Mouse (Mus musculus): ENCODE data around the gene Phospho1.
A peak's percentile ranks its signal among the peaks of the same experiment; 100 is the strongest.

Gene Phospho1

GRCm38 (mm10) chr11:95812224-95812623 is 12.1 kb upstream of the Phospho1 start:
- DNase-seq (ENCODE audit: low spot score in 2 of 2) = no peak

DNA sequence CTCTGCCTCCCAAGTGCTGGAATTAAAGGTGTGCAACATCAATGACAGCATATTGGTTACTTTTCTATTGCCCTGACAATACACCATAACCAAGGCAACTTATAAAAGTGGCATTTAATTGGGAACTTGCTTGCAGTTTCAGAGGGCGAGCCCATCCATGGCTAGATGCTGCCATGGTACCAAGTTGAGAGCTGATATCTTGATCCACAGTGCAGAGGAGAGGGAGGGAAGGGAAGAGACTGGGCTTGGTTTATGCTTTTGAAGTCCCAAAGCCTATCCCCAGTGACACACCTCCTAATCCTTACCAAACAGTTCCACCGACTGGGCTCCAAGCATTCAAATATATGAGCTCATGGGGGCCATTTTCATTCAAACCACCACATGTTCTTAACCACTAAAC is 10.2 kb upstream of the Phospho1 start:
- DNase-seq (ENCODE audit: low spot score in 2 of 2) = no peak

- DNase-seq (ENCODE audit: low spot score in 2 of 2) = no peak
These were observed 9.4 kb upstream of the Phospho1 start for GRCm38 (mm10) chr11:95814857-95815256.

- DNase-seq (ENCODE audit: low spot score in 2 of 2) = no peak
These were observed 8.9 kb upstream of the Phospho1 start for GRCm38 (mm10) chr11:95815412-95815811.

DNA sequence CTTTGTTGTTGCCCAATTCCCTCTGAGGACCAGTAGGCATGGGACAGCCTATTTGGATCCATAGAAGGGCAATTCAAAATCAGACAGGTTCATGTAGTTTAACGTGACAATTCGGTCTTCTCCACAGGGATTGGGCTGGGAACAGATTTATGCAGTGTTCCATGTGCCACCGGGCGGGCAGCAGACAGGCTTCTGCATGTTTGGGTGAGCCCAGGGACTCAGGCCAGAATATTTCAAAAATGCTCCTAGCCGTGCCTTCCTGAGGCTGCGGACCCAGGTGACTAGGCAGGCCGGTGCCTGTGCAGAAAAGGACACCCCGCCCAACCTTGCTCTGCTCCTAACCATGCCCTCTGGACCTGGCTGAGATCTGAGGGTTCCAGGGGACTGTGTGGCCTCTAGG is 5.2 kb upstream of the Phospho1 start:
- no peak for DNase-seq (ENCODE audit: low spot score in 2 of 2)

DNA sequence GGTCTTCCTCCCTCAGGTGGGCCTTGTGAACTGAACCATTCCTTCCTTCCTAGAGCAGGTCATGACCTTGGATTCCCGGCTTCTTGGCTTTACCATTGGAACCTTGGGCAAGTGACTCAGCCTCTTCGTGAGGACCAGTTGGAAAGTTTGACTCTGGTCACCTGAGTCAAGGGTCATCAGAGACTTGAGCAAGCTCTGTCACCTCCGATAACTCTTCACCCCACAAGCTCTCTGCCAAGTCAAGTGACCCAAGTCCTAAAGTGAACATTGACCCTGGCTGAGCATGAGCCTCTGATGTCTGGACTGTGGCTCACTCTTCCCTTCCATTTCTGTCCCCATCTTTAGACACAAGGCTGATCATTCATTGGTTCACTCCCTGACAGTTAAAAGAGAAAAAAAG is 2.8 kb upstream of the Phospho1 start:
- DNase-seq (ENCODE audit: low spot score in 2 of 2) = no peak

- no peak for DNase-seq (ENCODE audit: low spot score in 2 of 2)
These were observed 1.9 kb upstream of the Phospho1 start for GRCm38 (mm10) chr11:95822437-95822836.

DNA sequence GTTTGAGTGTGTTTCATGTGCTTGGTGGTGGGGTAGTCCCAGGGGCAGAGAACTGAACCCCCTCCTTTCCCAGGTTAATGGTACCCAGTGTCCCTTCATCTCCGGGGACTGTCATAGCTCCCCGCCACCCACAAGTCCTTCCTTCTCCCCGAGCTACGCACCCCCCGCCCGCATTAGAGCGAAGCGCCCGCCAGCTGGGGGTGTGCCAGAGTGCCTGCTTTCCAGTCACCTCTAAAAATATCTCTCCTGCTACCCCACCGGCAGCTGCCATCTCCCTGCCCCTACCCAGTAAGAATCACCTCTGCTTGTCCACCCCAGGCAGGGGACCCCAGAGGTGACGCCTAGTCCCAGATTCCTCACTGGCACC is 561 bp downstream of the Phospho1 start:
- DNase-seq (ENCODE audit: low spot score in 2 of 2) = peak in 1 of 2 experiments; percentile 47

DNA sequence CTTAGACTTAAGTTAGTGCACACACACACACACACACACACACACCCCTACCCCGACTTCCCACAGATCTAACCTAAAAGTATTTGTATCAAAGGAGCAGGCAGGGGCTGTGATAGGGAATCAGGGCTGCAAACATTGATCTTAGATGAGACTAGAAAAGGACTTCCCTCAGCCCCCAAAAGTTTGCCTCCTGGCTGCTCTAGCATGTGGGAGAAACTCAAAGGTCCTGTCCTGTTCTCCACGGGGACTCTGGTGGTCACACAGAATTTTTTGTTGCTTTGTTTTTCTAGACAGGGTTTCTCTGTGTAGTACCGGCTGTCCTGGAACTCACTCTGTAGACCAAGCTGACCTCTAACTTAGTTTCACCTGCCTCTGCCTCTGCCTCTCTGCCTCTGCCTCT is 1.3 kb downstream of the Phospho1 start:
- DNase-seq (ENCODE audit: low spot score in 2 of 2) = no peak

- DNase-seq (ENCODE audit: low spot score in 2 of 2) = no peak
These were observed 2.2 kb downstream of the Phospho1 start for GRCm38 (mm10) chr11:95826317-95827167.

DNA sequence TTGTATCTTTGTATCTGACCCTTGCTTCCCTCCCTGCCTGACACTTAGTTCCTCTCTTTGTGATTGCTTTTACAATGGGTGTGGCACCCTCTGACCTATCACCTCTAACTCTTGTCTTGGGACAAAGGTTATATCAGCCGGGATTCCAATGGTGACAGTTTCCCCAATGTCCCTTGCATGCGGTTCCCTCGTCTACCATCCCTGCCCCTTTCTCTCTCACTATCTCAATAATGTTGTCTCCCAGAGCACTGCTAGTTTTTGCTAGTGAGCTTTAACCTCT is 2.8 kb downstream of the Phospho1 start:
- no peak for DNase-seq (ENCODE audit: low spot score in 2 of 2)

DNA sequence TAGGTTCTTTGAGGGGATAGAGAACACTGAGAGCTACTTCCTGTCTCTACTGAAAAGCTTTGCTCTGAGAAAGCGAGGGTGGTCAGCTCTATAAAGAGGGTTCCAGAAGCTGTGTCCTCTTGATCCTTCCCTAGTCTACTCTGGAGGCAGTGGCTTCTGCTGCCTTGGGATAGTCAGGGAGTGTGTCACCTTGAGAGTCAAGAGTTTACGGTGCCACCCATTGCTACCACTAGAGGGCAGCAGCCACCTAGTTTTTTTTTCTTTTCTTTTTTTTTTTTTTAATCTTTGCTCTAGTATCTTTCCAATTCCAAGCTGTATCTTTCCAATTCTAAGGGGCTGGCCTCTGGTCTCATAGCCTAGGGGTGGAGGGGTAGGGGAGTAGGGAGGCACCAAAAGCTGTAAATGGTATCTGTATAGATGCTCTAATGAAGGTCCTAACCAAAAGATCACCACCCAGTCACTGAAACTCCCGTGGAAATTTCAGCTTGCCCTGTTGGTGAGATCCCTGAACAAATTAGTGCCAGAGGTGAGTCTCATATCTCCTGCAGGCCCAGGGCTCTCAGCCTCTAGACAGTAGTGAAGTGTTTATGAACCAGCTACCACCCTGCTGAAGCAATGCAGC is 3.3 kb downstream of the Phospho1 start:
- peak in 1 of 2 experiments; percentile 73 for DNase-seq (ENCODE audit: low spot score in 2 of 2)

- DNase-seq (ENCODE audit: low spot score in 2 of 2) = no peak
These were observed 4.1 kb downstream of the Phospho1 start for GRCm38 (mm10) chr11:95828181-95828964.

DNA sequence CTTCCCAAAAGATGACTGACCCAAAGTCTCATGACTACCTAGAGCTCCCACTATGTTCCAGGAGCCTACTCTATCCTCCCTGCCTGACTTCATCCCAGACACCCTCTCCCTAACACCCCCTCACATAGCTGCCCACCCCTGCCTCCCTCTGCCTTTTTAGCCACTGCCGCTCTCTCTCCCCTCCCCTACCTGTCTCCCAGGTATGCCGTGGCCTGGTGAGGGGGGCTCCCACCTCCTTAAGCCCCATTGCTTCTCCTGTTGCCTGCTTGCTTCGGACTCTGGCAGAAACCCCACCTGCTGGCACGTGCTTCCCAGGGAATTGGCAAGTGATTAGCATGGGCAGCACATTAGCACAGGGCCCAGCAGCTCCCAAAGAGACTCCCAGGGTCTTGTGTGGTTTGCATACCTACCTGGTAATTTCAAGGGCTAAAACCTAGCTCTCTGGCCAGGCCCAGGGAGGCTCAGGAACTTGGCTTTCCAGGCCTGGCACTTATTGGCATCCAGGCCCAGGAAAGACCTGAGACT is 5.3 kb downstream of the Phospho1 start:
- no peak for DNase-seq (ENCODE audit: low spot score in 2 of 2)

- no peak for DNase-seq (ENCODE audit: low spot score in 2 of 2)
These were observed 6.3 kb downstream of the Phospho1 start for GRCm38 (mm10) chr11:95830411-95831275.

DNA sequence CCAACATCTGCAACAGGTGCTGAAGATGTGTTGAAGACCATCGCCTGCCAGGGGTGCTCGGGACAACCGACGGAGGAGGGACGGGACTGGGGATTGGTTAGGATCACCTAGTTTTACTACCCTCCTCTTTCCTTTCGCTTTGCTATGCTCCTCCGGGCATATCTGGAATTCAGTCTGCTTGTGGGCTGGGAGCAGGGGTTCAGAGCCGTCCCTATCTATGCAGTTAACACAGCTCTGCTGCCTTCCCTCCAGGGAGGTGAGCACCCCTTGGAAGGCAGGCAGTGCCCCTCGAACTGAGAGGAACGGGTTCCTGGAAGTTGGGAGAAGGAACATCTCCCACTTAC is 6.9 kb downstream of the Phospho1 start:
- DNase-seq (ENCODE audit: low spot score in 2 of 2) = no peak

DNA sequence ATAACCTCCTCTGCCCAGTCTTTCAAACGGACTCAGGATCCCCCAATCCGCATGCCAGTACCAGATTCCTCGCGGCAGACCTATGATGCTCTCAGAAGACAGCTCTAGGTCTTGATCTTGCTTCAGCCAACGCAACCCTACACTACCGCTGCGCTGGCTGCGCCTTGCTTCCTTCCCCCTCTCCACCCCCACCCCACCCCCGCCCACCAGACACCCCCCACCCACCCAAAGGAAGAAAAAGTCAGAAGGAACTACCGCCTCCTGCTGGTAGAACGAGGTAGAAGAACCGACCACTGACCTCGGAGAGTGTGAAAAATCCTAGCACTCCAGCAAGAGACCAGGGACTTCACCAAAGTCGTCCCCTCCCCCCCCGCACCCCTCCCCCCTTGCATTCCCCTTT is 7.3 kb downstream of the Phospho1 start:
- DNase-seq (ENCODE audit: low spot score in 2 of 2) = no peak

- no peak for DNase-seq (ENCODE audit: low spot score in 2 of 2)
These were observed 8.1 kb downstream of the Phospho1 start for GRCm38 (mm10) chr11:95832129-95833005.

- no peak for DNase-seq (ENCODE audit: low spot score in 2 of 2)
These were observed 8.8 kb downstream of the Phospho1 start for GRCm38 (mm10) chr11:95833006-95833570.

DNA sequence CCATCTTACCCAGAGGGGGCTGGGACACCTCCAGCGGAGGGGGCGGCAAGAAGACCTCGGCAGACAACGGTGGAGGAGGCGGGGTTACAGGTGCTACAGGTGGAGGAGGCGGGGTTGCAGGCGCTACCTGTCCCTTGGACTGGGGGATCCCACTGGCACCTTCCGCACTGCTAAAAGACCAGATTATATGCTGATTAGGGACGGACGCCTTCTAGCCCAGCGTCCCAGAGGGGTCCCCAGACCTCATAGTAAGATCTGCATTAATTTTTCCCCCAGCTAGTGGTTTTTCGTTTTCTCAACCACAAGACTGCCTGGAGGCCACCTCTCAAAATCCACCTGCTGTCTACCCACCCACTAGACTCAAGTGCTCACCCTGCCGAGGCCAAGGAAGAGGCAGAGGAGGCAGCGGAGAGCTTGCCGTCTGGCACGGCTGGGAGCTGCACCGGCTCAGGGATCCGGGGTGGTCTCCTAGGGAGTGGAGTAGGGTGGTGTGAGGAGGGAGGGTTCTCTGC is 9.4 kb downstream of the Phospho1 start:
- no peak for DNase-seq (ENCODE audit: low spot score in 2 of 2)

Measured in frontal cortex, postnatal 14 days (tissue).